Mouse (Mus musculus): ENCODE results near the gene Mal. TPM values are rescaled to one million over a fixed set of nuclear protein-coding genes. Genes with fewer than 3 reads are reported as not detected.
"Not testable (repeated sequence)": the region's sequence is repeated elsewhere in the genome, so short reads cannot be mapped to it uniquely, and the experiment has no call there.

Gene Mal
- polyA plus RNA-seq, 1 experiment from 2014 or later = 7.0 TPM

- Histone ChIP-seq H3K27me3 (ENCODE audit: control insufficient read depth, insufficient read depth, low read length) (no peaks in the 10 kb centered on the region), H3K4me3 (ENCODE audit: low read depth, low read length) (no peak overlapping the region), H3K36me3 (ENCODE audit: control insufficient read depth, insufficient read depth, low read length) (no peaks in the 10 kb centered on the region), H3K27ac (ENCODE audit: low read length) (no peak overlapping the region), H3K9ac (replicated peaks; ENCODE audit: low read depth, low read length) (no peak overlapping the region), H3K9me3 (ENCODE audit: control insufficient read depth, low read depth, low read length) (no peaks in the 10 kb centered on the region), H3K4me2 (replicated peaks; ENCODE audit: low read depth, low read length) (no peak overlapping the region), H3K4me1 (ENCODE audit: control insufficient read depth, insufficient read depth, low read length) (no peaks in the 10 kb centered on the region)
- no peak for ATAC-seq (ENCODE audit: insufficient number of reproducible peaks, insufficient read depth, low FRiP score, low read depth)
- WGBS = 93% methylated on average over 4 of the region's 4 CpGs
These were observed 44.2 kb downstream of the Mal start for GRCm38 (mm10) chr2:127612288-127612687.

- Histone ChIP-seq H3K36me3 (ENCODE audit: control insufficient read depth, insufficient read depth, low read length) (no peaks in the 10 kb centered on the region), H3K4me2 (replicated peaks; ENCODE audit: low read depth, low read length) (no peak overlapping the region), H3K4me3 (ENCODE audit: low read depth, low read length) (no peak overlapping the region), H3K27ac (ENCODE audit: low read length) (no peak overlapping the region), H3K4me1 (ENCODE audit: control insufficient read depth, insufficient read depth, low read length) (no peaks in the 10 kb centered on the region), H3K27me3 (ENCODE audit: control insufficient read depth, insufficient read depth, low read length) (no peaks in the 10 kb centered on the region), H3K9ac (replicated peaks; ENCODE audit: low read depth, low read length) (no peak overlapping the region), H3K9me3 (ENCODE audit: control insufficient read depth, low read depth, low read length) (no peaks in the 10 kb centered on the region)
- 66% methylated on average over 4 of the region's 4 CpGs for WGBS
- no peak for ATAC-seq (ENCODE audit: insufficient number of reproducible peaks, insufficient read depth, low FRiP score, low read depth)
These were observed 45.1 kb downstream of the Mal start for GRCm38 (mm10) chr2:127611386-127611785.

GRCm38 (mm10) chr2:127608986-127609385 lies 47.5 kb downstream of the Mal start:
- peaks cover 14% of the 10 kb centered on the region for H3K36me3 ChIP-seq (ENCODE audit: control insufficient read depth, insufficient read depth, low read length)
- no peaks in the 10 kb centered on the region for H3K4me1 ChIP-seq (ENCODE audit: control insufficient read depth, insufficient read depth, low read length)
- H3K27me3 ChIP-seq (ENCODE audit: control insufficient read depth, insufficient read depth, low read length) = no peaks in the 10 kb centered on the region
- H3K4me3 ChIP-seq (ENCODE audit: low read depth, low read length) = no peak overlapping the region
- 6% methylated on average over 5 of the region's 5 CpGs for whole genome bisulfite sequencing
- H3K4me2 ChIP-seq (replicated peaks; ENCODE audit: low read depth, low read length) = no peak overlapping the region
- no peak; the same call in 1 of the 2 replicates for ATAC-seq (ENCODE audit: insufficient number of reproducible peaks, insufficient read depth, low FRiP score, low read depth)
- no peak overlapping the region for H3K9ac ChIP-seq (replicated peaks; ENCODE audit: low read depth, low read length)
- no peaks in the 10 kb centered on the region for H3K9me3 ChIP-seq (ENCODE audit: control insufficient read depth, low read depth, low read length)
- H3K27ac ChIP-seq (ENCODE audit: low read length) = no peak overlapping the region

GRCm38 (mm10) chr2:127608234-127608633 lies 48.3 kb downstream of the Mal start:
- no peak for ATAC-seq (ENCODE audit: insufficient number of reproducible peaks, insufficient read depth, low FRiP score, low read depth)
- H3K4me3 ChIP-seq (ENCODE audit: low read depth, low read length) = no peak overlapping the region
- WGBS = 45% methylated on average over 3 of the region's 3 CpGs
- no peak overlapping the region for H3K27ac ChIP-seq (ENCODE audit: low read length)
- no peak overlapping the region for H3K4me2 ChIP-seq (replicated peaks; ENCODE audit: low read depth, low read length)
- no peak overlapping the region for H3K9ac ChIP-seq (replicated peaks; ENCODE audit: low read depth, low read length)
- H3K36me3 ChIP-seq (ENCODE audit: control insufficient read depth, insufficient read depth, low read length) = peaks cover 16% of the 10 kb centered on the region
- H3K27me3 ChIP-seq (ENCODE audit: control insufficient read depth, insufficient read depth, low read length) = no peaks in the 10 kb centered on the region
- no peaks in the 10 kb centered on the region for H3K4me1 ChIP-seq (ENCODE audit: control insufficient read depth, insufficient read depth, low read length)
- H3K9me3 ChIP-seq (ENCODE audit: control insufficient read depth, low read depth, low read length) = no peaks in the 10 kb centered on the region

GRCm38 (mm10) chr2:127605203-127605602 lies 51.3 kb downstream of the Mal start:
- Histone ChIP-seq H3K27ac (ENCODE audit: low read length) (no peak overlapping the region), H3K4me1 (ENCODE audit: control insufficient read depth, insufficient read depth, low read length) (no peaks in the 10 kb centered on the region), H3K4me3 (ENCODE audit: low read depth, low read length) (no peak overlapping the region), H3K9ac (replicated peaks; ENCODE audit: low read depth, low read length) (no peak overlapping the region), H3K27me3 (ENCODE audit: control insufficient read depth, insufficient read depth, low read length) (no peaks in the 10 kb centered on the region), H3K9me3 (ENCODE audit: control insufficient read depth, low read depth, low read length) (no peaks in the 10 kb centered on the region), H3K4me2 (replicated peaks; ENCODE audit: low read depth, low read length) (no peak overlapping the region), H3K36me3 (ENCODE audit: control insufficient read depth, insufficient read depth, low read length) (peaks cover 36% of the 10 kb centered on the region)
- ATAC-seq (ENCODE audit: insufficient number of reproducible peaks, insufficient read depth, low FRiP score, low read depth) = no peak
- 82% methylated on average over 3 of the region's 3 CpGs for WGBS

- H3K27me3 ChIP-seq (ENCODE audit: control insufficient read depth, insufficient read depth, low read length); ATAC-seq (ENCODE audit: insufficient number of reproducible peaks, insufficient read depth, low FRiP score, low read depth); H3K4me3 ChIP-seq (ENCODE audit: low read depth, low read length); H3K4me1 ChIP-seq (ENCODE audit: control insufficient read depth, insufficient read depth, low read length); H3K4me2 ChIP-seq (replicated peaks; ENCODE audit: low read depth, low read length); H3K27ac ChIP-seq (ENCODE audit: low read length); H3K9me3 ChIP-seq (ENCODE audit: control insufficient read depth, low read depth, low read length); H3K9ac ChIP-seq (replicated peaks; ENCODE audit: low read depth, low read length): not testable (repeated sequence)
- H3K36me3 ChIP-seq (ENCODE audit: control insufficient read depth, insufficient read depth, low read length) = peaks cover 48% of the 10 kb centered on the region
- 86% methylated on average over 5 of the region's 8 CpGs for WGBS
These were observed 53.1 kb downstream of the Mal start for GRCm38 (mm10) chr2:127603383-127603782.

GRCm38 (mm10) chr2:127590840-127591239 lies 65.7 kb downstream of the Mal start:
- 78% methylated on average over 4 of the region's 4 CpGs for WGBS
- Histone ChIP-seq H3K27me3 (ENCODE audit: control insufficient read depth, insufficient read depth, low read length) (no peaks in the 10 kb centered on the region), H3K27ac (ENCODE audit: low read length) (no peak overlapping the region), H3K36me3 (ENCODE audit: control insufficient read depth, insufficient read depth, low read length) (peaks cover 19% of the 10 kb centered on the region), H3K4me1 (ENCODE audit: control insufficient read depth, insufficient read depth, low read length) (peaks cover 7% of the 10 kb centered on the region), H3K9ac (replicated peaks; ENCODE audit: low read depth, low read length) (no peak overlapping the region), H3K4me2 (replicated peaks; ENCODE audit: low read depth, low read length) (no peak overlapping the region), H3K9me3 (ENCODE audit: control insufficient read depth, low read depth, low read length) (no peaks in the 10 kb centered on the region), H3K4me3 (ENCODE audit: low read depth, low read length) (no peak overlapping the region)
- no peak for ATAC-seq (ENCODE audit: insufficient number of reproducible peaks, insufficient read depth, low FRiP score, low read depth)

- no peak overlapping the region for H3K9ac ChIP-seq (replicated peaks; ENCODE audit: low read depth, low read length)
- H3K4me3 ChIP-seq (ENCODE audit: low read depth, low read length) = no peak overlapping the region
- 70% methylated on average over 15 of the region's 15 CpGs for WGBS
- no peaks in the 10 kb centered on the region for H3K27me3 ChIP-seq (ENCODE audit: control insufficient read depth, insufficient read depth, low read length)
- no peaks in the 10 kb centered on the region for H3K9me3 ChIP-seq (ENCODE audit: control insufficient read depth, low read depth, low read length)
- no peak overlapping the region for H3K27ac ChIP-seq (ENCODE audit: low read length)
- H3K36me3 ChIP-seq (ENCODE audit: control insufficient read depth, insufficient read depth, low read length) = peaks cover 16% of the 10 kb centered on the region
- peaks cover 7% of the 10 kb centered on the region for H3K4me1 ChIP-seq (ENCODE audit: control insufficient read depth, insufficient read depth, low read length)
- ATAC-seq (ENCODE audit: insufficient number of reproducible peaks, insufficient read depth, low FRiP score, low read depth) = no peak
- no peak overlapping the region for H3K4me2 ChIP-seq (replicated peaks; ENCODE audit: low read depth, low read length)
These were observed 66.3 kb downstream of the Mal start for GRCm38 (mm10) chr2:127590204-127590603.

GRCm38 (mm10) chr2:127588897-127589296 lies 67.6 kb downstream of the Mal start:
- H3K9ac ChIP-seq (replicated peaks; ENCODE audit: low read depth, low read length) = no peak overlapping the region
- no peaks in the 10 kb centered on the region for H3K27me3 ChIP-seq (ENCODE audit: control insufficient read depth, insufficient read depth, low read length)
- ATAC-seq (ENCODE audit: insufficient number of reproducible peaks, insufficient read depth, low FRiP score, low read depth) = no peak
- no peak overlapping the region for H3K4me3 ChIP-seq (ENCODE audit: low read depth, low read length)
- no peak overlapping the region for H3K4me2 ChIP-seq (replicated peaks; ENCODE audit: low read depth, low read length)
- H3K9me3 ChIP-seq (ENCODE audit: control insufficient read depth, low read depth, low read length) = no peaks in the 10 kb centered on the region
- H3K4me1 ChIP-seq (ENCODE audit: control insufficient read depth, insufficient read depth, low read length) = peaks cover 7% of the 10 kb centered on the region
- no peak overlapping the region for H3K27ac ChIP-seq (ENCODE audit: low read length)
- WGBS = 88% methylated on average over 9 of the region's 9 CpGs
- peaks cover 9% of the 10 kb centered on the region for H3K36me3 ChIP-seq (ENCODE audit: control insufficient read depth, insufficient read depth, low read length)
